Mouse (Mus musculus) heart, embryonic 13.5 days (tissue): ENCODE results near the gene Pole. TPM values are rescaled to one million over a fixed set of nuclear protein-coding genes. Genes with fewer than 3 reads are reported as not detected.

Source experiments
- ATAC-seq: fragments of 200-750 bp; cut with Nextera tagmentation; 2 replicates; pipeline ENCODE4 v1.8.0; 2017; ENCODE audit warnings: moderate TSS enrichment; ENCODE audit not compliant: insufficient number of reproducible peaks, low FRiP score, low TSS enrichment; ENCODE audit errors: extremely low read depth
- H3K27ac ChIP-seq: fragments of 300-500 bp; sonication (generic); replicated peaks from 2 replicates; pipeline ENCODE4 v1.5.1; 2015; ENCODE audit warnings: moderate library complexity, mild to moderate bottlenecking, inconsistent platforms
- H3K27me3 ChIP-seq: fragments of 300-500 bp; sonication (generic); replicated peaks from 2 replicates; pipeline ENCODE4 v1.6.1; 2015; ENCODE audit warnings: mild to moderate bottlenecking, inconsistent platforms
- H3K36me3 ChIP-seq: fragments of 300-500 bp; sonication (generic); 2 replicates; pipeline ENCODE4 v1.6.1; 2015; ENCODE audit warnings: mild to moderate bottlenecking, inconsistent platforms
- H3K4me1 ChIP-seq: fragments of 300-500 bp; sonication (generic); 2 replicates; pipeline ENCODE4 v1.6.1; 2015; ENCODE audit warnings: inconsistent platforms
- H3K4me2 ChIP-seq: fragments of 300-500 bp; sonication (generic); 2 replicates; pipeline ENCODE4 v1.6.1; 2015; ENCODE audit warnings: inconsistent platforms, mild to moderate bottlenecking, moderate library complexity
- H3K4me3 ChIP-seq: fragments of 300-500 bp; sonication (generic); 2 replicates; pipeline ENCODE4 v1.5.1; 2015; ENCODE audit warnings: moderate library complexity, mild to moderate bottlenecking, inconsistent platforms
- H3K9ac ChIP-seq: fragments of 300-500 bp; sonication (generic); 2 replicates; pipeline ENCODE4 v1.6.1; 2015; ENCODE audit warnings: inconsistent platforms, mild to moderate bottlenecking, moderate library complexity
- H3K9me3 ChIP-seq: fragments of 300-500 bp; sonication (generic); 2 replicates; pipeline ENCODE4 v1.6.1; 2016; ENCODE audit warnings: inconsistent platforms
- WGBS: fragments of 180-500 bp; shearing (Covaris S2); methylation state at CpG from one replicate; pipeline ENCODE4 v1.1.7; 2015; ENCODE audit warnings: mixed read lengths; 5-methylcytosine and 5-hydroxymethylcytosine counted together
- polyA plus RNA-seq: library from polyadenylated mRNA; unstranded; fragments of >200 nt; fragmentation: Nextera tagmentation; extraction: Ambion mirVana; gene quantifications from 2 replicates; pipeline ENCODE4 v1.2.1, GENCODE M21; 2015

The Pole gene
- 16.2 and 17.7 TPM in 2 replicates for polyA plus RNA-seq

DNA sequence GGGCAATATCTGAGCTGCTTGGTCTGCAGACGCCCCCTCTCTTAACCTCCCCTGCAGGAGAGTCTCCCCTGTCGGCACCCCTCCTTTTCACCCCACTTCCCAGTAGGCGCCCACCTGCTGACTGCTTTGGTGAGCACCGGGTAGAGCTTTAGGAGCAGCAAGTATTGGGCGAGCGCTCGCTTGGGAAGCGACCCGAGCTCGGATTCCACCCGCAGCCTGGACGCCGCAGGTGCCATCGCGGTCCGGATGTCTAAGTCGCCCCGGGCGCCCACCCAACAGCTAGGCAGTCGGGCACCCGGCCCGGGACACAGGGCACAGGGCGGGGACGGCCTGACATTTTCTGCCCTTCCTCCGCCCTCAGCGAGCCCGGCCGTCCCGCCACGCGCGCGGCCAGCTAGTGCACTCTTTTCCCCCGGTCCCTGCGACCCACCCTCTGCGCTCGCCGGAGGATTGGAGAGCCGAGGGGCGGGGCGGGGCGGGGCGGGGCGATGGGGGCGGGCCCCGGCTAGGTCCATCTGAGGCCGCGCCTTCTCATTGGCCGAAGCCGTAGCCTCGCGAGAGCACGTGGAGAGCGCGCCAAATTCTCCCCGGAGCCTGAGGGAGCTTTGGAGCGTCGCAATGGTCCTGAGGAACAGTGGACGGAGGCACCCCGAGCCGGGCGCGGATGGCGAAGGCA is at the start of gene Pole, which contains the start of gene Pxmp2:
TSS of gene Pole (plus strand) at position 537 of the 676 bp plus-strand sequence.
TSS of gene Pxmp2 (minus strand) at position 417 of the 676 bp plus-strand sequence.
- peak within 1 kb of the TSS; percentile 99 for H3K4me2 ChIP-seq
- 0 out of 2 replicates have a peak, but pooled peaks cover 2% of the 10 kb centered on the region for H3K27me3 ChIP-seq
- peaks cover 26% of the 10 kb centered on the region for H3K4me1 ChIP-seq
- under 1% methylated on average over 54 of the region's 64 CpGs for WGBS
- peak within 1 kb of the TSS; percentile 79 for H3K4me3 ChIP-seq
- H3K9ac ChIP-seq, result peak within 1 kb of the TSS; percentile 89
- H3K27ac ChIP-seq, result peak within 1 kb of the TSS; percentile 55
- H3K9me3 ChIP-seq, result no peaks in the 10 kb centered on the region
- H3K36me3 ChIP-seq, result peaks cover 18% of the 10 kb centered on the region
- ATAC-seq, result peak; percentile 99

GRCm38 (mm10) chr5:110244091-110244490 is 42.0 kb upstream of the Pole start:
- Histone ChIP-seq H3K27ac (no peak overlapping the region), H3K9me3 (no peaks in the 10 kb centered on the region), H3K27me3 (no peaks in the 10 kb centered on the region), H3K4me1 (no peaks in the 10 kb centered on the region), H3K4me2 (no peak overlapping the region), H3K9ac (no peak overlapping the region), H3K4me3 (no peak overlapping the region), H3K36me3 (peaks cover 98% of the 10 kb centered on the region)
- WGBS, result 76% methylated on average over 2 of the region's 2 CpGs
- no peak for ATAC-seq

GRCm38 (mm10) chr5:110266941-110267340 is 19.2 kb upstream of the Pole start:
- 77% methylated on average over 4 of the region's 4 CpGs for WGBS
- no peak for ATAC-seq
- no peak overlapping the region for H3K4me2 ChIP-seq

GRCm38 (mm10) chr5:110269141-110270101 is 16.7 kb upstream of the Pole start, which contains the start of gene Pgam5:
Gene Pgam5, minus strand, starts transcription at chr5:110269913.
- H3K4me2 ChIP-seq, result peak within 1 kb of the TSS; percentile 90
- under 1% methylated on average over 66 of the region's 66 CpGs for WGBS
- H3K4me1 ChIP-seq, result peaks cover 13% of the 10 kb centered on the region

More at GRCm38 (mm10) chr5:110266941-110267340, 19.2 kb upstream of the Pole start:
- peaks cover 48% of the 10 kb centered on the region for H3K36me3 ChIP-seq
- no peak overlapping the region for H3K9ac ChIP-seq
- no peaks in the 10 kb centered on the region for H3K9me3 ChIP-seq
- H3K27ac ChIP-seq, result no peak overlapping the region
- peaks cover 13% of the 10 kb centered on the region for H3K4me1 ChIP-seq
- no peak overlapping the region for H3K4me3 ChIP-seq
- no peaks in the 10 kb centered on the region for H3K27me3 ChIP-seq

DNA sequence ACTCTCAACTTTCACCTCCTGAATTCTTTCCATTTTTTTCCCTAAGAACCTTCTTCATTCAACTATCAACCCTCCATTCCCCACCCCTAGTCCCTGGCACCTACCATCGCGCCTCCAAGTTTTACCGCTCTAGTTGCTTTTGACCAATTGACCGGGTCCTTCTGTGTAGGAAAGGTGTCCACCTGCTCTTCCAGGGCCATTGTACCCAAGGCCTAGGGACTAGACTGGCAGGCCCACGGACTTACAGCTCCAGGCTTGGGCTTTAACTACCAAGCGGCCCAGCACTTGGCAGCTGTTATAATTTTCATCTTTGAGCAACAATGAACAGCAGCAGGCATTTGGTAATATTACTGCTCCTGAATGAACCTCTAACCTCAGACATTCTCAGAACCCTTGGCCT is 15.9 kb upstream of the Pole start:
- ATAC-seq, result no peak
- no peak overlapping the region for H3K4me3 ChIP-seq
- H3K4me1 ChIP-seq, result peaks cover 13% of the 10 kb centered on the region
- no peak overlapping the region for H3K9ac ChIP-seq
- peaks cover 23% of the 10 kb centered on the region for H3K36me3 ChIP-seq
- no peak overlapping the region for H3K4me2 ChIP-seq
- H3K27ac ChIP-seq, result no peak overlapping the region
- H3K9me3 ChIP-seq, result no peaks in the 10 kb centered on the region
- WGBS, result 89% methylated on average over 6 of the region's 6 CpGs
- no peaks in the 10 kb centered on the region for H3K27me3 ChIP-seq

More at GRCm38 (mm10) chr5:110269141-110270101, 16.7 kb upstream of the Pole start, which contains the start of gene Pgam5:
- peak; percentile 85; the same call in 1 of the 2 replicates for ATAC-seq
- peak within 1 kb of the TSS; percentile 90 for H3K9ac ChIP-seq
- H3K27me3 ChIP-seq, result no peaks in the 10 kb centered on the region
- peak within 1 kb of the TSS; percentile 50 for H3K27ac ChIP-seq
- H3K36me3 ChIP-seq, result peaks cover 31% of the 10 kb centered on the region
- peak within 1 kb of the TSS; percentile 90 for H3K4me3 ChIP-seq
- H3K9me3 ChIP-seq, result no peaks in the 10 kb centered on the region

DNA sequence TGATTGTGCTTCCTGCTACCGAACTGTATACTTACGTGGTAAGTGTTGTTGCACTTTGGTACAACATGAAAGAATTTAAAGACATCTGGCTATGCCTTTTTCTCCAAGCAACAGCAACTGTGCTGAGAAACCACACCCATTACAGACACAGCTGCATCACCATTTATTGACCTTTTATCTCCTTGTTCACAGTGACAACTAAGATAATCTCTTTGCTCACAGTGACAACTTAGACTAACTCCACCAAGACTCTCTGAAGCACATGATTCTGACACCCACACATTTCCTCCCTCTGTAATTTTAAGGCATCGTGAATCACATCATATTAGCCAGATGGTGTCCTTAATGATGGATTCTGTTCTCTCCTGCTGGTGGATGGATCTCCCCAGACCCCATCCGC is 12.0 kb upstream of the Pole start:
- ATAC-seq, result no peak
- H3K36me3 ChIP-seq, result no peaks in the 10 kb centered on the region
- H3K9ac ChIP-seq, result no peak overlapping the region
- WGBS, result 70% methylated on average over 4 of the region's 4 CpGs
- no peaks in the 10 kb centered on the region for H3K27me3 ChIP-seq
- H3K4me2 ChIP-seq, result no peak overlapping the region
- H3K4me3 ChIP-seq, result no peak overlapping the region
- H3K4me1 ChIP-seq, result peaks cover under 1% of the 10 kb centered on the region
- no peak overlapping the region for H3K27ac ChIP-seq
- no peaks in the 10 kb centered on the region for H3K9me3 ChIP-seq

DNA sequence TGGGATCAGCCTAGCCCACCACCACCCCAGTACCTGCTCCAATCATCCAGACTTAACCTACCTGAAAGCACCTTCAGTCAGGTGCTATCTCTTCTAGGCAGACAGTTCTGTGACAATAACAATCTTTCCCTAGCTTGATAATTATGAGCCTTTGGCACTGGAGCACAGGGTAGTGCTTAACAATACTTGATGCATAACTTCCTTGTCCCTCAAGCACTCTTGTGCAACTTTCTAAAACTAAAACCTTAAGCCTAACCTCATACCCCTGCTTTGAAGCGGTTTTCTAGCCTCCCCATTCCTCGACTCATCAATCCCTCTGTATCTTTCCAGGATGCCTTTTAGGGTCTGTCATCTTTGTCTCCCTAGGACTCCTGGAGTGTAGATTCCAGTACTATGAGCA is 11.3 kb upstream of the Pole start:
- Histone ChIP-seq H3K4me1 (no peaks in the 10 kb centered on the region), H3K9me3 (no peaks in the 10 kb centered on the region), H3K36me3 (no peaks in the 10 kb centered on the region), H3K9ac (no peak overlapping the region), H3K4me2 (no peak overlapping the region), H3K4me3 (no peak overlapping the region), H3K27me3 (no peaks in the 10 kb centered on the region), H3K27ac (no peak overlapping the region)
- 68% methylated on average over 2 of the region's 2 CpGs for WGBS
- ATAC-seq, result no peak

GRCm38 (mm10) chr5:110276391-110276790 is 9.7 kb upstream of the Pole start:
- Histone ChIP-seq H3K4me2 (no peak overlapping the region), H3K9ac (no peak overlapping the region), H3K9me3 (no peaks in the 10 kb centered on the region), H3K4me3 (no peak overlapping the region), H3K27ac (no peak overlapping the region), H3K36me3 (no peaks in the 10 kb centered on the region), H3K27me3 (no peaks in the 10 kb centered on the region), H3K4me1 (no peaks in the 10 kb centered on the region)
- WGBS, result 63% methylated on average over 2 of the region's 2 CpGs
- no peak for ATAC-seq

DNA sequence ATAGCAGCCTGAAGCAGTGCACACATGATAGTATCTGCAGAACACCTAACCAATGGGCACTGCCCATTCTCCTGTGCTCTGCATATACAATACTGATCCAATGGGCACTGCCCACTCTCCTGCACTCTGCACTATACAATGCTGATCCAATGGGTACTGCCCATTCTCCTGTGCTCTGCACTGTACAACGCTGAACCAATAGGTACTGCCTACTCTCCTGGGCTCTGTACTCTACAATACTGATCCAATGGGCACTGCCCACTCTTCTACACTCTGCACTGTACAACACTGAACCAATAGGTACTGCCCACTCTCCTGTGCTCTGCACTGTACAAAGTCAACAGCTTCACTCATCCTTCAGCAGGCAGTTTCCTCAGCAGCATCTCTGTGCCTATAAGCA is 9.2 kb upstream of the Pole start:
- no peaks in the 10 kb centered on the region for H3K4me1 ChIP-seq
- no peak overlapping the region for H3K9ac ChIP-seq
- no peak overlapping the region for H3K4me3 ChIP-seq
- ATAC-seq, result no peak
- no peaks in the 10 kb centered on the region for H3K9me3 ChIP-seq
- no peaks in the 10 kb centered on the region for H3K27me3 ChIP-seq
- H3K4me2 ChIP-seq, result no peak overlapping the region
- WGBS, result 96% methylated on average over 1 of the region's 1 CpGs
- no peaks in the 10 kb centered on the region for H3K36me3 ChIP-seq
- H3K27ac ChIP-seq, result no peak overlapping the region

GRCm38 (mm10) chr5:110281984-110282383 is 4.1 kb upstream of the Pole start:
- Histone ChIP-seq H3K9ac (no peak overlapping the region), H3K27me3 (0 out of 2 replicates have a peak, but pooled peaks cover 2% of the 10 kb centered on the region), H3K36me3 (no peaks in the 10 kb centered on the region), H3K9me3 (no peaks in the 10 kb centered on the region), H3K4me3 (no peak overlapping the region), H3K27ac (no peak overlapping the region), H3K4me1 (peaks cover 19% of the 10 kb centered on the region), H3K4me2 (no peak overlapping the region)
- 73% methylated on average over 2 of the region's 2 CpGs for WGBS
- ATAC-seq, result no peak

DNA sequence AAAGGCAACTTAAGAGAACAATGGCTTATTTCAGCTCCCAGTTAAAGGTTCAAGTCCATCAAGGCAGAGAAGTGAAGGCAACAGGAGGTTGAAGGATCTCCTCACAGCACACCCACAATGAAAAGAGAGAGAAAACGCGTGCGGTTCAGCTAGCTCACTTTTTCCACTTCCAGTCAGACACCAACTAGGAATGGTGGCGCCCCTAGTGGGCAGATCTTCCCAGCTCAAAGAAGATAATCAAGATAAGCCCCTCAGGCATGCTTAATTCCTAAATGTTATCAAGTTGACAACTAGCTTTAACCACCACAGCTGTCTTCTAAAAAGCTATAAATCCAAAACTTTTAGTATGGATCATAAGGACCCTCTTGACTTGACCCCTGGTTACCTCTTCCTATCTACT is 1.6 kb upstream of the Pole start:
- Histone ChIP-seq H3K9me3 (no peaks in the 10 kb centered on the region), H3K4me1 (peaks cover 26% of the 10 kb centered on the region), H3K4me3 (peak overlapping the region; percentile 79), H3K36me3 (peaks cover 5% of the 10 kb centered on the region), H3K27me3 (0 out of 2 replicates have a peak, but pooled peaks cover 2% of the 10 kb centered on the region), H3K27ac (no peak overlapping the region), H3K9ac (no peak overlapping the region), H3K4me2 (peak overlapping the region; percentile 99)
- WGBS, result 2% methylated on average over 4 of the region's 4 CpGs
- ATAC-seq, result no peak
